Mouse (Mus musculus): ENCODE results near the gene Sugp2. TPM values are rescaled to one million over a fixed set of nuclear protein-coding genes. Genes with fewer than 3 reads are reported as not detected.

Gene Sugp2
- polyA plus RNA-seq, 1 experiment, result 47.2 TPM

DNA sequence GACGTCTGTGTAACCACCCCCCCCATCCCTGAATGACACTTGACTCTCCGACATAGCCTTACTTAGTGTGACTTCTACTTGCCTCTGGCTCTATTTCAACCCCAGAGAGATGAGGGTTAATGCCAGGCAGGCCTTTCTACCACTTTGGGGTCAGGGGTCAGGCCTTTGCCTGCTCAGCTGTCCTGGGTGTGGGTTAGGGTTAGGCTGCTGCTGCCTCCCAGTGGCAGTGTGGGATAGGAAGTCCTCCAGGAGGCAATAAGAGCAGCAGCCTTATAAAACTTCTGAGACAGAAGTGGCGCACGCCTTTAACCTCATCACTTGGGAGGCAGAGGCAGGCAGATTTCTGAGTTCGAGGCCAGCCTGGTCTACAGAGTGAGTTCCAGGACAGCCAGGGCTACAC lies 6.6 kb downstream of the Sugp2 start:
- Histone ChIP-seq H3K9me3 (replicated peaks; ENCODE audit: control insufficient read depth, insufficient read depth, low read length, poor library complexity, severe bottlenecking) (no peaks in the 10 kb centered on the region), H3K9ac (ENCODE audit: low read depth, poor library complexity, severe bottlenecking) (no peak overlapping the region), H3K36me3 (ENCODE audit: control insufficient read depth, insufficient read depth, low read length, poor library complexity, severe bottlenecking) (peaks cover 85% of the 10 kb centered on the region), H3K27ac (ENCODE audit: insufficient read depth, low read length) (no peak overlapping the region), H3K4me1 (ENCODE audit: control insufficient read depth, insufficient read depth, low read length) (no peaks in the 10 kb centered on the region), H3K4me3 (ENCODE audit: low read depth, low read length) (no peak overlapping the region), H3K27me3 (ENCODE audit: control insufficient read depth, insufficient read depth, low read length, poor library complexity, severe bottlenecking) (no peaks in the 10 kb centered on the region)
- TF ChIP-seq CTCF (IDR thresholded peaks at IDR 0.05; ENCODE audit: low read depth, low read length) (peak; percentile 36), EP300 (IDR thresholded peaks at IDR 0.05; ENCODE audit: insufficient read depth, low read depth, low read length) (no peak), POLR2A (IDR thresholded peaks at IDR 0.05; ENCODE audit: insufficient read depth, low read length) (no peak)

DNA sequence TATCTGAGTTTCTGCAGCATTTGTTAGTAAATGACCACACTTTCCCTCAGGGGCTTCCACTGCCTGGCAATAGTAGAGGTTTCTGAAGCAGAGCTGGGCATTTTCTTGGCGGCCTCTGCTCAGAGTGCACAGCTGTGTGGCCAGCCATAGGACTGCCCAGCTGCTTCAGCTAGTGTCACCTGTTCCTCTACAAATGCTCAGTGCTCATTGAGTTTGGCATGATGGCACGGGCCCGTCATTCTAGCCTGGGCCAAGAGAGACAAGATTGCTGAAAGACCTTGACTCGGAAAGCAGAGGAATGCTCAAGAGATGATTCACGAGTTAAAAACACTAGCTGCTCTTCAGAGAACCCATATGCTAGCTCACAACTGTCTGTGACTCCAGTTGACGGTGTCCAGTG lies 12.6 kb downstream of the Sugp2 start:
- Histone ChIP-seq H3K36me3 (ENCODE audit: control insufficient read depth, insufficient read depth, low read length, poor library complexity, severe bottlenecking) (peaks cover 86% of the 10 kb centered on the region), H3K9ac (ENCODE audit: low read depth, poor library complexity, severe bottlenecking) (no peak overlapping the region), H3K27ac (ENCODE audit: insufficient read depth, low read length) (no peak overlapping the region), H3K4me3 (ENCODE audit: low read depth, low read length) (no peak overlapping the region), H3K4me1 (ENCODE audit: control insufficient read depth, insufficient read depth, low read length) (no peaks in the 10 kb centered on the region), H3K27me3 (ENCODE audit: control insufficient read depth, insufficient read depth, low read length, poor library complexity, severe bottlenecking) (no peaks in the 10 kb centered on the region), H3K9me3 (replicated peaks; ENCODE audit: control insufficient read depth, insufficient read depth, low read length, poor library complexity, severe bottlenecking) (no peaks in the 10 kb centered on the region)
- TF ChIP-seq CTCF (IDR thresholded peaks at IDR 0.05; ENCODE audit: low read depth, low read length) (no peak), EP300 (IDR thresholded peaks at IDR 0.05; ENCODE audit: insufficient read depth, low read depth, low read length) (no peak), POLR2A (IDR thresholded peaks at IDR 0.05; ENCODE audit: insufficient read depth, low read length) (no peak)

DNA sequence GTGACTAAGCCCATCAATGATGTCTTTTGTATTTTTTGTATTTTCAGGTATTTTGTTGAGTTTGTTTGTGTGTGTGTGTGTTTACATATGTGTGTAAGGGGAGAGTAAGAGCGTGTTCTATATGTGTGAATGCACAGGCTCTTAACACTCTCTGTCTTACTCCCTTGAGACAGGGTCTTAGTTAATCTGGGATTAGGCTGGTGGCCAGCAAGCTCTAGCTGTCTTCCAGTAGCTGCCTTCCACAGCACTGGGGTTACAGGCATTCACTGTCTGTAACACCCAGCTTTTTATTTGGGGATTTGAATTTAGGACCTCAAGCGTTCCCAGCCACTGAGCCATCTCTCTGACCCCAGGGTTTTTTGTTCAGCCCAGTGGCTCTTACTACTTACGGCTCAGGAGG lies 13.8 kb downstream of the Sugp2 start:
- H3K4me1 ChIP-seq (ENCODE audit: control insufficient read depth, insufficient read depth, low read length), result no peaks in the 10 kb centered on the region
- H3K36me3 ChIP-seq (ENCODE audit: control insufficient read depth, insufficient read depth, low read length, poor library complexity, severe bottlenecking), result peaks cover 86% of the 10 kb centered on the region
- H3K9me3 ChIP-seq (replicated peaks; ENCODE audit: control insufficient read depth, insufficient read depth, low read length, poor library complexity, severe bottlenecking), result no peaks in the 10 kb centered on the region
- no peak overlapping the region for H3K4me3 ChIP-seq (ENCODE audit: low read depth, low read length)
- TF ChIP-seq EP300 (IDR thresholded peaks at IDR 0.05; ENCODE audit: insufficient read depth, low read depth, low read length), result no peak
- H3K27me3 ChIP-seq (ENCODE audit: control insufficient read depth, insufficient read depth, low read length, poor library complexity, severe bottlenecking), result no peaks in the 10 kb centered on the region
- no peak overlapping the region for H3K9ac ChIP-seq (ENCODE audit: low read depth, poor library complexity, severe bottlenecking)
- H3K27ac ChIP-seq (ENCODE audit: insufficient read depth, low read length), result no peak overlapping the region

DNA sequence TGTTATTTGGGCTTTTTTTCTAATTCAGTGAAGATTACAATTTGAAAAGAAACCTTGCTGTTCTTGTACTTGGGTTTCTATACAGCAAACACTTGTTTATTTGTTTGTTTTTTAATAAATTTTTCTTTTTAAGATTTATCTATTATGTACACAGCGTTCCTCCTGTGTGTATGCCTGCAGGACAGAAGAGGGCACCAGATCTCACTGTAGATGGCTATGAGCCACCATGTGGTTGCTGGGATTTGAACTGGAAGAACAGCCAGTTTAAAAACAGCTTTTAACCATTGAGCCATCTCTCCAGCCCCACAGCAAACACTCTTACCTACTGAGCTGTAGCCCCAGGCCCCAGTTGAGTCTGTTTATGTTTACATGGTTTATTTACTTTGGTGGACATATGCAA lies 20.6 kb downstream of the Sugp2 start:
- H3K9me3 ChIP-seq (replicated peaks; ENCODE audit: control insufficient read depth, insufficient read depth, low read length, poor library complexity, severe bottlenecking), result no peaks in the 10 kb centered on the region
- H3K4me3 ChIP-seq (ENCODE audit: low read depth, low read length), result no peak overlapping the region
- peaks cover 91% of the 10 kb centered on the region for H3K36me3 ChIP-seq (ENCODE audit: control insufficient read depth, insufficient read depth, low read length, poor library complexity, severe bottlenecking)
- TF ChIP-seq POLR2A (IDR thresholded peaks at IDR 0.05; ENCODE audit: insufficient read depth, low read length) (no peak), EP300 (IDR thresholded peaks at IDR 0.05; ENCODE audit: insufficient read depth, low read depth, low read length) (no peak), CTCF (IDR thresholded peaks at IDR 0.05; ENCODE audit: low read depth, low read length) (no peak)
- H3K27ac ChIP-seq (ENCODE audit: insufficient read depth, low read length), result peak overlapping the region; percentile 64; the same call in 1 of the 2 replicates
- H3K4me1 ChIP-seq (ENCODE audit: control insufficient read depth, insufficient read depth, low read length), result no peaks in the 10 kb centered on the region
- no peaks in the 10 kb centered on the region for H3K27me3 ChIP-seq (ENCODE audit: control insufficient read depth, insufficient read depth, low read length, poor library complexity, severe bottlenecking)
- H3K9ac ChIP-seq (ENCODE audit: low read depth, poor library complexity, severe bottlenecking), result no peak overlapping the region

DNA sequence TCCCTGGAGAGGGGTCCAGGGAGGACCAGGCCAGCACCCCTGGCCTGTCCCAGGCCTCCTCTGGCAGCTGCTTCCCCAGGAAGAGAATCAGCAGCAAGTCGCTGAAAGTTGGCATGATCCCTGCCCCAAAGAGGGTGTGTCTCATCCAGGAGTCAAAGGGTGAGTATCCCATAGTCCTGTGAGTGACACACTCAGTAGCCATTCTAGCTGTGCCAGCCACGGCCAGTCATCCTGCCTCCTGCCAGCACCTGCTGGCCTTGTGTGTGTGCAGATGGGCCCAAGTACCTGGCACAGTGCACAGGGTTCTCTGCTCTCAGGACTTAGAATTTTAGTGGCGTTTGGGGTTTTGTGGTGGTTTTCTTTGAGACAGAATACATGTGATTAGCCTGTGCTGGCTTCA lies 23.4 kb downstream of the Sugp2 start:
- no peaks in the 10 kb centered on the region for H3K4me1 ChIP-seq (ENCODE audit: control insufficient read depth, insufficient read depth, low read length)
- no peak overlapping the region for H3K27ac ChIP-seq (ENCODE audit: insufficient read depth, low read length)
- H3K9ac ChIP-seq (ENCODE audit: low read depth, poor library complexity, severe bottlenecking), result no peak overlapping the region
- H3K9me3 ChIP-seq (replicated peaks; ENCODE audit: control insufficient read depth, insufficient read depth, low read length, poor library complexity, severe bottlenecking), result no peaks in the 10 kb centered on the region
- no peaks in the 10 kb centered on the region for H3K27me3 ChIP-seq (ENCODE audit: control insufficient read depth, insufficient read depth, low read length, poor library complexity, severe bottlenecking)
- no peak overlapping the region for H3K4me3 ChIP-seq (ENCODE audit: low read depth, low read length)
- peaks cover 87% of the 10 kb centered on the region for H3K36me3 ChIP-seq (ENCODE audit: control insufficient read depth, insufficient read depth, low read length, poor library complexity, severe bottlenecking)
- no peak for TF ChIP-seq EP300 (IDR thresholded peaks at IDR 0.05; ENCODE audit: insufficient read depth, low read depth, low read length)
- TF ChIP-seq CTCF (IDR thresholded peaks at IDR 0.05; ENCODE audit: low read depth, low read length), result no peak
- no peak for TF ChIP-seq POLR2A (IDR thresholded peaks at IDR 0.05; ENCODE audit: insufficient read depth, low read length)

DNA sequence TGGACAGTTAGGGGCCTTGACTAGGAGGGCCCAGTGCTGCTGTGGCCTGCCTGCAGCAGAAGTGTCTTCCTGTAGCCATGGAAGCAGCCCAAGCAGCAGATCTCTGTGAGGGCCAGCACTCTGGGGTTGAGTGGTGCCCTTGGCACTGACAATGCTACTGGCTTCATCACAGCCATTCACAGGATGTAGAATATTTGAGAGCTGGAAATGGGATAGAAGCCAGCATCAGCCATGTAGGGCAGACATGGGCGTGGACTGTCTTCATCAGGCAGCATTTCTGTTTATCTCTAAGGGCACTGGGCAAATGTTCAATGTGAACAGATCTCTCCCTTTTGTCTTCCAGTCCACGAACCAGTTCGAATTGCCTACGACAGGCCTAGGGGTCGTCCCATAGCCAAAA lies 24.6 kb downstream of the Sugp2 start:
- Histone ChIP-seq H3K4me1 (ENCODE audit: control insufficient read depth, insufficient read depth, low read length) (no peaks in the 10 kb centered on the region), H3K27ac (ENCODE audit: insufficient read depth, low read length) (no peak overlapping the region), H3K4me3 (ENCODE audit: low read depth, low read length) (no peak overlapping the region), H3K9ac (ENCODE audit: low read depth, poor library complexity, severe bottlenecking) (no peak overlapping the region), H3K27me3 (ENCODE audit: control insufficient read depth, insufficient read depth, low read length, poor library complexity, severe bottlenecking) (no peaks in the 10 kb centered on the region), H3K36me3 (ENCODE audit: control insufficient read depth, insufficient read depth, low read length, poor library complexity, severe bottlenecking) (peaks cover 84% of the 10 kb centered on the region), H3K9me3 (replicated peaks; ENCODE audit: control insufficient read depth, insufficient read depth, low read length, poor library complexity, severe bottlenecking) (no peaks in the 10 kb centered on the region)
- TF ChIP-seq POLR2A (IDR thresholded peaks at IDR 0.05; ENCODE audit: insufficient read depth, low read length) (no peak), EP300 (IDR thresholded peaks at IDR 0.05; ENCODE audit: insufficient read depth, low read depth, low read length) (no peak), CTCF (IDR thresholded peaks at IDR 0.05; ENCODE audit: low read depth, low read length) (no peak)

All from ES-Bruce4 (cell line).